Mouse (Mus musculus) limb, embryonic 10.5 days (tissue): ENCODE results near the gene Ifnlr1. TPM values are rescaled to one million over a fixed set of nuclear protein-coding genes. Genes with fewer than 3 reads are reported as not detected.

ENCODE experiments used
- DNase-seq: peaks from one replicate; pipeline ENCODE4 v3.0.0-alpha.2; 2017; ENCODE audit warnings: low spot score
- H3K27ac ChIP-seq: fragments of 300-500 bp; sonication (generic); 2 replicates; pipeline ENCODE4 v1.5.1; 2016; ENCODE audit warnings: mild to moderate bottlenecking
- H3K27me3 ChIP-seq: fragments of 300-500 bp; sonication (generic); 2 replicates; pipeline ENCODE4 v1.6.1; 2016; ENCODE audit warnings: low read depth, mild to moderate bottlenecking; ENCODE audit not compliant: poor library complexity, severe bottlenecking
- H3K36me3 ChIP-seq: fragments of 300-500 bp; sonication (generic); 2 replicates; pipeline ENCODE4 v1.6.1; 2016; ENCODE audit warnings: mild to moderate bottlenecking, moderate library complexity
- H3K4me1 ChIP-seq: fragments of 300-500 bp; sonication (generic); 2 replicates; pipeline ENCODE4 v1.6.1; 2016
- H3K4me3 ChIP-seq: fragments of 300-500 bp; sonication (generic); 2 replicates; pipeline ENCODE4 v1.5.1; 2016; ENCODE audit warnings: mild to moderate bottlenecking, moderate library complexity
- H3K9me3 ChIP-seq: fragments of 300-500 bp; sonication (generic); replicated peaks from 2 replicates; pipeline ENCODE4 v1.6.1; 2016; ENCODE audit warnings: mild to moderate bottlenecking
- WGBS: fragments of 180-500 bp; shearing (Covaris S2); methylation state at CpG from one replicate; pipeline ENCODE4 v1.1.7; 2016; 5-methylcytosine and 5-hydroxymethylcytosine counted together
- polyA plus RNA-seq: library from polyadenylated mRNA; unstranded; fragments of >200 nt; fragmentation: Nextera tagmentation; extraction: Ambion mirVana; gene quantifications from 2 replicates; pipeline ENCODE4 v1.2.1, GENCODE M21; 2016

Gene Ifnlr1
- polyA plus RNA-seq, 1 experiment from 2014 or later = 0.59 TPM

DNA sequence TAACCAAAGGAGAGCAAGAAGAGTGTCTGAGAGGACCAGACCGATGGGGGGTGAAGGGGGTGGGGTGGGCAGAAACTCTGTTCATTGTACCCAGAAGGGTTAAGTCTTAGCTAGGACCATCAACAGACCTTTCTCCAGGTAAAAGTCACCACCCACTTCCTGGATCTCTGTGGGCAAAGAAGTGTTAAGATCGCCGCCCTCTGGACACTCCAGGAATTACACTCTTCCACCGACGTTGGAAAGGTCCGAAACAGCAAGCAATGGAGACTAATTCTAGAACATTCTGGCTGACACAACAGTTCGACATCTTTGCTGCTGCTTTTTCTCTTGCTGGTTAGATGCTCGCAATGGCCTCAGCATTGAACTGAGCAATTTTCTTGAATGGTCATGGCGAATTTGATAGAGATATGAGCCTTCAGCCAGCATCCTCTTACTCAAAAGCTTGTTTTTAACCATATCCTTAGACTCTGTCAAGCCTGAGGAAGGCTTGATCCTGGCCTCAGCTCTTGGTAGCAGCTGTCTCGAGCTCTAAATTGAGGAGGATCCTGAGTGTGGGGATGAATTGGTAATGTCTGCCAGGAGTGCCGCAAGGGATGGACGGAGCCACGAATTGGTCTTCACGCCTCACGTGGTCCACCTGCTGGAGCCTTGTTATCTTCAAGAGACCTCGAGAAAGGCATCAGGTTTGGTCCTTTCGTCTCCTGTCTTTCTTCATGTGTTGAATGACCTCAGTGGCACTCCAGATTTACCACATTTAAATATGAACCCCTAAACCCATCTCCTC, 19.7 kb upstream of the Ifnlr1 start:
- Histone ChIP-seq H3K27me3 (0 out of 2 replicates have a peak, but pooled peaks cover 4% of the 10 kb centered on the region), H3K27ac (no peak overlapping the region), H3K9me3 (no peaks in the 10 kb centered on the region), H3K4me1 (peaks cover 10% of the 10 kb centered on the region), H3K4me3 (no peak overlapping the region), H3K36me3 (no peaks in the 10 kb centered on the region)
- 59% methylated on average over 17 of the region's 17 CpGs for WGBS
- DNase-seq = peak; percentile 76

DNA sequence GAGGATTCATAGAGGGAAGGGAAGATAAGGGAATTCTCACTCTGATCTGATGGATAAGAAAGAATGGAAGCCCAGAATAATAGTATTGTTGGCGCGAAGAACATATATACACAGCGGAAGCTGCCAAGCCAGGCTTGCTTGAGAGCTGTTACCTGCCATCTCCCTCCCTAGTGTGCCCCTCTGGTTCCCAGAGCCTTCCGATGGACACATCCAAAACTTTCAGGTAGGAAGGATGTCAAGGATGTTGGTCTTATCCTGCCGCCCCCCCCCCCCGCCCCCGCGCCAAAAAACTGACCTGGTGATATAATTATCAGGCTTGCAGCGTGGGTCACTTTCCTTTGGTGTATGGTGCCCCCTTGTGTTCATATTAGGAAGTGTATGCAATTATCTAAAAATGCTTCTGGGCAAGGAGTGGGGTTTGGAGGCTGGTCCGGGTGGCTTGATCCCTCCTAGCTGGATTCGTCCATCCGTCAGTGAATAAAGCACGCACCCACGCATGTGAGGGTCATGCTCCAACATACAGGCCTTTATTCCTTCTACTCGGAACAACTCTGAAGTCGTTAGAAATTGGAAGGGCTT, 18.7 kb upstream of the Ifnlr1 start:
- no peak overlapping the region for H3K4me3 ChIP-seq
- WGBS = 16% methylated on average over 16 of the region's 16 CpGs
- DNase-seq = peak; percentile 57

DNA sequence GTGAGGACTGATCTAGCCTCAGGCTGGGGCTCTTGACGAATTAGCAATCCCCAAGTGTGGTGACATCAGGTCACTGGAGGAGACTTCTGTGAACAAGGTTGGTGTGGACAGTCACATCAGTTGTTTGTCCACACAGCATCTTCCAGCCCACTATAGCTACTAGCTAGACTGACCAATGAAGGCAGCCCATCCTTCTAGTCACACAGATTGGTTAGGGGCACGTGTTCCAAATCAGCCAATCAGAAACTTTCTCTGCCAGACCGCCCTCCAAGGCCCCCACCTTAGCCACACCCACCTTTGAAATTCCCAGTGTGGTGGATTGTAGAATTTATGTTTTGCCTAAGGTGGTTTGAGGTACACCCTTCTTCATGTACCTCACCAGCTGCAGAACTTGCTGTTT, 12.6 kb upstream of the Ifnlr1 start:
- 81% methylated on average over 3 of the region's 3 CpGs for WGBS
- Histone ChIP-seq H3K27me3 (no peaks in the 10 kb centered on the region), H3K27ac (no peak overlapping the region)

More for the DNA sequence above, 18.7 kb upstream of the Ifnlr1 start:
- no peaks in the 10 kb centered on the region for H3K36me3 ChIP-seq
- H3K9me3 ChIP-seq = no peaks in the 10 kb centered on the region
- H3K27ac ChIP-seq = no peak overlapping the region
- H3K27me3 ChIP-seq = 0 out of 2 replicates have a peak, but pooled peaks cover 4% of the 10 kb centered on the region
- H3K4me1 ChIP-seq = peaks cover 11% of the 10 kb centered on the region

DNA sequence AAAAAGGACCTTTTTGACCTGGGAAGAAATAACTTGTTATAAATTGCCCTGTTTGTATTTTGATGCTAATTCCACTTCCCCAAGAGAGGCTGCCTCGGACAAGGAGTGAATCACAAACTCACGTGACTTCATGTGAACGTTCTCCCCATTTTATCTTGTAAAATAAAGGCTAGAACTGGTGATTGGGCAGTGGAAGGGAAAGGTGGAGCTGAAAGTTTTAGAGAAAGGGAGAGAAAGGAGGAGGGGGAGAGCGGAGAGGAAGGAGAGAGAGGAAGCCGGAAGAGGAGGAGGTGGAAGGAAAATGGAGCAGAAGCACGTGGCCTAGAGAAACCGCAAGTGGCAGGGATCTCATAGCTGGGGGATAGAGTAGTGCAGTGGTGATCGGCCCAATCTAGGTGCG, 11.1 kb upstream of the Ifnlr1 start:
- DNase-seq = no peak
- H3K36me3 ChIP-seq = no peaks in the 10 kb centered on the region
- peaks cover 25% of the 10 kb centered on the region for H3K4me1 ChIP-seq
- H3K27ac ChIP-seq = no peak overlapping the region
- H3K4me3 ChIP-seq = no peak overlapping the region
- 76% methylated on average over 9 of the region's 9 CpGs for WGBS
- no peaks in the 10 kb centered on the region for H3K9me3 ChIP-seq
- no peaks in the 10 kb centered on the region for H3K27me3 ChIP-seq

More for the DNA sequence above, 12.6 kb upstream of the Ifnlr1 start:
- H3K36me3 ChIP-seq = no peaks in the 10 kb centered on the region
- no peak for DNase-seq
- no peak overlapping the region for H3K4me3 ChIP-seq
- H3K9me3 ChIP-seq = no peaks in the 10 kb centered on the region
- H3K4me1 ChIP-seq = peaks cover 22% of the 10 kb centered on the region

DNA sequence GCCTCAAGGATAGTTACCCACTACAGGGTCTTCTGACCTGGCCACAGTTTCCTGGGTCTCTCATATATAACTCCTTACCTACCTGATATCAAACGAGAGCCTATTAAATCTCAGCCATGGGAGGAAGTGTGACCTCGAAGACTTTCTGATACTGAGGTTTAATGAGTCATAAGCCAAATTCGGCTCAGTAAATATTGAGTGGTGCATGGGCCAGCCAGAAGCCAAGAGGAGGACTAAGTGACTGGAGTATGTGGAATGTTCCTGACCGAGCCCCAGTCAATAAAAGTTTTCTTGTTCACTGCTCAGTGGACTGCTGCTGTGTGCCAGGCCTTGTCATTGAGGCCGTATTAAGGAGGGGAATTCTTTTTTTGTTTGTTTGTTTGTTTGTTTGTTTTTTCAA, 9.6 kb upstream of the Ifnlr1 start:
- 85% methylated on average over 5 of the region's 5 CpGs for WGBS
- no peak overlapping the region for H3K4me3 ChIP-seq
- H3K9me3 ChIP-seq = no peaks in the 10 kb centered on the region
- no peaks in the 10 kb centered on the region for H3K27me3 ChIP-seq
- H3K36me3 ChIP-seq = no peaks in the 10 kb centered on the region
- H3K27ac ChIP-seq = no peak overlapping the region
- no peak for DNase-seq
- H3K4me1 ChIP-seq = peaks cover 32% of the 10 kb centered on the region

DNA sequence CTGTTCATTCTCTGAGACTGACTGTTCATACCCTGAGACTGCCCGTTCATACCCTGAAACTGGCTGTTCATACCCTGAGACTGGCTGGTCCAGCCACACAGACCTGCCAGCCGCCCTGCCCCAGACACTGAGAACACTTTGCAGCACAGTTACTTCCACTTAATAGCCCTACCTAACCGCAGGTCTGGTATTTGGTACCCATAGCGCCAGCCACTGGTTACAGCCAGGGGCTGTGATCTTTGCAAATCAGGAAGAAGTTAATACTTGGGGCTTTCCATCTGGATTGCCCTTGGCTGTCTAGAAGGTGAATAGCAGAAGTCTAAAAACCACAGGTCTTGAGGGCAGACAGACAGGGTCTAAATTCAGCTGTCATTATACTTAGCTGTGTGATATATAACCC, 6.8 kb upstream of the Ifnlr1 start:
- peaks cover 14% of the 10 kb centered on the region for H3K27me3 ChIP-seq
- H3K27ac ChIP-seq = no peak overlapping the region
- H3K9me3 ChIP-seq = no peaks in the 10 kb centered on the region
- no peak overlapping the region for H3K4me3 ChIP-seq
- H3K4me1 ChIP-seq = peaks cover 20% of the 10 kb centered on the region
- no peaks in the 10 kb centered on the region for H3K36me3 ChIP-seq
- WGBS = 70% methylated on average over 4 of the region's 4 CpGs
- no peak for DNase-seq

DNA sequence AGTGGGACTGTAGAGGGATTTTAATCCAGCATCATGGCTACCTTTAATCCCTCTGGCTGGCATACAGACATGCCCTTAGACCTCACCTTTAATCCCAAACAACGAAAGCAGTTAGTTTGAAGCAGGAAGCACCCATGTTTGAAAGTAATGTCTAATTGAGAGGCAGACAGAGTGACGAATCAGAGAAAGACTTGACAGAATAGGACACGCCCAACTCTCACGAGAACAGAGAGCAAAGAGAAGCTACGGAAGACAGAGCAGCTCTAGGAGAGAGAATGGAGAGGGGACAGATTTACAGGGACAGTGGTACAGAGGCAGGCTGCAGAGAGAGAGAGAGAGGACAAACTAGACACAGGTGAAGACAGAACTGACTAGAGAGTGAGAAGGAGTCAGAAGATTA, 4.3 kb upstream of the Ifnlr1 start:
- Histone ChIP-seq H3K27ac (no peak overlapping the region), H3K4me3 (no peak overlapping the region), H3K4me1 (peaks cover 22% of the 10 kb centered on the region), H3K27me3 (peaks cover 38% of the 10 kb centered on the region), H3K36me3 (no peaks in the 10 kb centered on the region), H3K9me3 (no peaks in the 10 kb centered on the region)
- DNase-seq = no peak
- 78% methylated on average over 5 of the region's 5 CpGs for WGBS

DNA sequence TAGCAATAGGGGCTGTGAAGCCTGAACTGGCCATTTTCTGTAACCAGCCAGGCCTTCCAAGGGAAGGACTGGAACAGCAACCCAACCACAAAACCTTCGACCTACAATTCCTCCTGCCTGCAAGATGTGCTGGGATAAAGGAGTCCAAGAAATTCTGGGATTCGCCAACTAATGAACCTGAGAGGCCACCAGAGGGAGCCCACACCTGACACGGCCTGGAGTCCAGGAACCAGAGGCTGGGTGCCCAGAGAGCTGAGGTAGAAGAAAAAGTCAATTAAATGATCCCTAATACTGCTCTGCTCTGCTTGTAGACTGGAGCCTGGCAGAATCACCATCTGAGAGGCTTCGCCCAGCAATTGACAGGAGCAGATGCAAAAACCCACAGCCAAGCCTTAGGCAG, 2.5 kb upstream of the Ifnlr1 start:
- peak; percentile 61 for DNase-seq
- Histone ChIP-seq H3K36me3 (no peaks in the 10 kb centered on the region), H3K9me3 (no peaks in the 10 kb centered on the region), H3K27me3 (peaks cover 56% of the 10 kb centered on the region), H3K27ac (no peak overlapping the region), H3K4me3 (no peak overlapping the region), H3K4me1 (peaks cover 23% of the 10 kb centered on the region)
- 24% methylated on average over 4 of the region's 4 CpGs for WGBS

DNA sequence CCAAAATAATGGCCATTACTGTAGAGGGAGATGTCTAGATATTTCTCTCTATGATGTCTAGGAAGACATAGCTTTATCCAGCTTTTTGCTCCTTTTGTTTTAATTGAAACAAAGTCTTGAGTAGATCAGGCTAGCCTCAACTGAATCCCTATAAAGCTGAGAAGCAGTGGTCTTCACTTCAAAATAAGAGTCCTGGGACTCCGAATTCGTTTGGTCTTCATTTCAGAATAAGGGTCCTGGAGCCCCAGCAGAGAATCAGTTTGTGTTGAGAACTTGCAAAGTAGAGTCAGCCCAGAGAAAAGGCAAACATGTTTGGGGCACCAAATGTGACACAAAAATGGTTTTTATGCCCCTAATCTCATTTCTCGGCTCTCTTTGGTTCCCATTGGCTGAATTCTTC, 1.4 kb upstream of the Ifnlr1 start:
- Histone ChIP-seq H3K9me3 (no peaks in the 10 kb centered on the region), H3K4me3 (no peak overlapping the region), H3K27me3 (peaks cover 68% of the 10 kb centered on the region), H3K27ac (no peak overlapping the region), H3K36me3 (no peaks in the 10 kb centered on the region), H3K4me1 (peaks cover 20% of the 10 kb centered on the region)
- 40% methylated on average over 3 of the region's 3 CpGs for WGBS
- no peak for DNase-seq

DNA sequence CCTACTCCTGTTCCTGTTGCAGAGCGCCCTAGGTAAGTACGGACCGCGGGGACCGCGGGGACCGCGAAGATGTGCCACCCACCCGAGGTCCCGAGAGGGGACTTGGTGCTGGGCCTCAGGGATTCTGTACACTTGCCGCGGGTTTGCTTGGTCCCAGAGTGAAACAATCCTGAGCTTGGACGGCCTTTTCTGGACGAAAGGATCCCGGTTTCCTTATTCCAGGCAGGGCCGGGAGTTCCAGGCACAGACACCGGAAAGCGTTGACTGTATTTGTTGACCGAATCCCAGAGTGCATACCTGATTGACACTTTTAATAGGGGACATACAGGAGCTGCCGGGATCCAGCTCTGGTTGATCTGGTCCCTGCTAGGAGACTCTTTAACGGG, 474 bp downstream of the Ifnlr1 start:
- H3K27me3 ChIP-seq = peaks cover 73% of the 10 kb centered on the region

DNA sequence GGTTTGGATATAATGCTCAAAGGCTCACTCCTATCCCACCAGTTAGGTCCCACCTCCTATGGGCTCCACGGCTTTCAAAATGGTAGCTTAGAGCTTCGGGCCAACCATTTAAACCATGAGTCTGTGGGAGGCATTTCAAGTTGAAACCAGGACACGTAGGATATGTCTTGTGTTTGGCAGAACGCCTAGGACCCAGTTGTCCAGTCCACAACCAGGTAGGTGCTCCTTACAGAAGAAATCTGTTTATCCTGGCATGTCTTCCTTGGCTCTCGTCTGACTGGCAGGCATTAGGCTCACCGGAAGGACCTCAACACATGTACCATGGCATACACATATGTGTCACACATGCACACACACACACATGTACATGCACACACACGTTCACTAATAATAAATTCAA, 3.7 kb downstream of the Ifnlr1 start:
- no peak for DNase-seq
- WGBS = 89% methylated on average over 7 of the region's 7 CpGs
- no peaks in the 10 kb centered on the region for H3K36me3 ChIP-seq
- H3K27ac ChIP-seq = no peak overlapping the region
- no peaks in the 10 kb centered on the region for H3K9me3 ChIP-seq
- H3K27me3 ChIP-seq = peaks cover 55% of the 10 kb centered on the region
- H3K4me3 ChIP-seq = no peak overlapping the region
- H3K4me1 ChIP-seq = peaks cover 13% of the 10 kb centered on the region

More for the DNA sequence above, 474 bp downstream of the Ifnlr1 start:
- under 1% methylated on average over 21 of the region's 21 CpGs for WGBS
- peak overlapping the region; percentile 50 for H3K27ac ChIP-seq
- H3K9me3 ChIP-seq = no peaks in the 10 kb centered on the region
- H3K36me3 ChIP-seq = no peaks in the 10 kb centered on the region
- peaks cover 13% of the 10 kb centered on the region for H3K4me1 ChIP-seq
- peak; percentile 53 for DNase-seq
- peak overlapping the region; percentile 72 for H3K4me3 ChIP-seq

DNA sequence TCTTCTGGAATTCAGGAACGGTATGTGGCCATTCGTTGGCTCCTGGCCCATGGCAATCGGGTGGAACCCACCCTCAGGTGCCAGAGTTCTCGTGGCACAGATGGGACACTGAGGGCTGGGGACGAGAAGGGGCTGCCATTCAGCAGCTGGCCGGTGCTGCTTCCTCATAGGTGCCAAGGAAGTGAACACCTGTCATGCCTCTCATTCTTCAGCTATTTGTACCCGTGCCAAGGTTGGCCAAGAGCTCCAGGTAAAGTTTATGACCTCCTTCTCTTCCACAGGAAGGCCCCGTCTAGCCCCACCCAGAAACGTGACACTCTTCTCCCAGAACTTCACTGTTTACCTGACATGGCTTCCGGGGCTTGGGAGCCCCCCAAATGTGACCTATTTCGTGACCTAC, 4.2 kb downstream of the Ifnlr1 start:
- H3K36me3 ChIP-seq = no peaks in the 10 kb centered on the region
- no peak overlapping the region for H3K27ac ChIP-seq
- H3K27me3 ChIP-seq = peaks cover 50% of the 10 kb centered on the region
- peaks cover 13% of the 10 kb centered on the region for H3K4me1 ChIP-seq
- DNase-seq = no peak
- 78% methylated on average over 11 of the region's 11 CpGs for WGBS
- no peak overlapping the region for H3K4me3 ChIP-seq
- H3K9me3 ChIP-seq = no peaks in the 10 kb centered on the region

DNA sequence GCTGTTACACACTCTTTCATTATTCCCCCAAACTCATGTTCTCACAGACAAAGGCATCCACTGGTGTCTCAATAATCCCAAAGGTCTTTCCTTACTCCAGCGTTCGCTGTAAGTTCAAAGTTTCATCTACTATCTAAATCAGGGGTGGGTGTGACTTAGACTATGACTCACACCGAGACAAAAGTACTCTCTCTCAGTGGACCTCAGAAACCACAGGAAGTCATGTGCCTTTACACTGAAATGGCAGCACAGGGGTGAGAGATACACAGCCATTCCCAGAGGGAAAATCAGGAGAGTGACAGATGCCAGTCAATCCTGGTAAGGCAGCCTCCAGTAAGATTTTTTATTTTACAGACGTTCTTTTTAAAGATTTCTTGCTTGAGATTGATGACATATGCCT, 6.8 kb downstream of the Ifnlr1 start:
- no peak overlapping the region for H3K27ac ChIP-seq
- H3K9me3 ChIP-seq = no peaks in the 10 kb centered on the region
- H3K36me3 ChIP-seq = no peaks in the 10 kb centered on the region
- peaks cover 24% of the 10 kb centered on the region for H3K27me3 ChIP-seq
- H3K4me3 ChIP-seq = no peak overlapping the region
- no peaks in the 10 kb centered on the region for H3K4me1 ChIP-seq
- WGBS = 87% methylated on average over 4 of the region's 4 CpGs
- DNase-seq = no peak
